Comparison of ENCODE assay signal across 13 mouse cellular contexts in the genomic region with DNA sequence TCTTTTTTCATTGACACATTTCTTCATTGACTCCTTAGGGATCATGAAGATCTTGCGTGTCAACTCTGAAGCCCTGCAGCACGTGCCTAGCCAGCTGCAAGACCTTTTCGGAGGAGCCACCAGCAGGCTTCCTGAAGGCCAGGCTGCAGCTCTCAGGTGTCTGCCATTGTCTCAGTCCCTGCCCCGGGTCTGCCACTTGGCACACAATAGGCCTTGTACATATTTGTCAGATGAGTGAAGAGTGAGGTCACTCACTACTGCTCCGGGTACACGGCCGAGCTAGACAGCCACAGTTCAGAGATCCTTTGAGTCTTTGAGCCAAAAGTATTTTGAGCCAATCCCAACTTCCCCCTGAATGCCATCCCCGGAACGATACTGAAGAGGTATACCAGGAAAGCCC. TPM values are rescaled to one million over a fixed set of nuclear protein-coding genes. Genes with fewer than 3 reads are reported as not detected.
A peak's percentile ranks its signal among the peaks of the same experiment; 100 is the strongest.
DNase-seq lines count a peak whose midpoint lies in the region; ATAC-seq and TF ChIP-seq lines count a peak whose summit lies in the region.
"Had no signal": no experiment of that assay in that cellular context is flagged by ENCODE, and none has a peak within 500 bp of the region (broad histone marks: within the 10 kb centered on the region; RNA-seq: fewer than 3 reads in every experiment).

No protein-coding gene starts in this region.

- H3K27ac ChIP-seq in lung, postnatal 0 days (ENCODE audit: low read length) = no peak overlapping the region
- peak overlapping the region; percentile 61 for H3K27ac ChIP-seq in embryonic facial prominence, embryonic 14.5 days (replicated peaks; ENCODE audit: low read depth, low read length)

- 38% methylated on average over 9 of the region's 9 CpGs for WGBS in lung, postnatal 0 days
- 28% methylated on average over 9 of the region's 9 CpGs for WGBS in embryonic facial prominence, embryonic 14.5 days

- no peak for TF ChIP-seq CTCF in lung, postnatal 0 days (IDR thresholded peaks at IDR 0.05)

- ATAC-seq in lung, postnatal 0 days = peak; percentile 42; the same call in 1 of the 2 replicates
- peak; percentile 9; the same call in 1 of the 2 replicates for ATAC-seq in embryonic facial prominence, embryonic 14.5 days (ENCODE audit: low read depth)
- ATAC-seq: intestine, postnatal 0 days had no signal

- intact Hi-C loops in left cerebral cortex, postnatal 36 days (cut with DNase I) = no loop called here

- TF ChIP-seq EP300 in lung, postnatal 0 days (IDR thresholded peaks at IDR 0.05) = no peak

- H3ac ChIP-seq in myocyte (ENCODE audit: control insufficient read depth, insufficient read length) = no peak overlapping the region

- no peak for DNase-seq in lung, postnatal 0 days (ENCODE audit: low spot score)
- DNase-seq in lung, postnatal 14 days = no peak
- DNase-seq in NIH3T3 (ENCODE audit: low read depth) = peak; percentile 48
- no peak for DNase-seq in embryonic facial prominence, embryonic 14.5 days (ENCODE audit: low spot score)
- no peak for DNase-seq in left cerebral cortex, postnatal 36 days (ENCODE audit: low spot score in 2 of 2)
- no peak for DNase-seq in right cerebral cortex, postnatal 25 days
- DNase-seq: cerebellum, postnatal 25 days; right cerebral cortex, adult 18-20 months had no signal

- H3K36me3 ChIP-seq in lung, postnatal 0 days (ENCODE audit: insufficient read depth, low read length) = no peaks in the 10 kb centered on the region
- H3K36me3 ChIP-seq in embryonic facial prominence, embryonic 14.5 days (ENCODE audit: control insufficient read depth, insufficient read depth, low read length) = no peaks in the 10 kb centered on the region
- no peaks in the 10 kb centered on the region for H3K36me3 ChIP-seq in myocyte (ENCODE audit: control insufficient read depth, insufficient read depth)
- H3K36me3 ChIP-seq: forebrain, embryonic 12.5 days had no signal

- H3K4me2 ChIP-seq in lung, postnatal 0 days (replicated peaks; ENCODE audit: low read depth, low read length) = no peak overlapping the region
- H3K4me2 ChIP-seq in embryonic facial prominence, embryonic 14.5 days (ENCODE audit: low read depth, low read length) = no peak overlapping the region
- H3K4me2 ChIP-seq in myocyte (ENCODE audit: low read depth) = peak overlapping the region; percentile 56
- H3K4me2 ChIP-seq: forebrain, embryonic 12.5 days had no signal

- no peaks in the 10 kb centered on the region for H3K27me3 ChIP-seq in lung, postnatal 0 days (replicated peaks; ENCODE audit: insufficient read depth, low read length)
- no peaks in the 10 kb centered on the region; the same call in 1 of the 2 replicates for H3K27me3 ChIP-seq in embryonic facial prominence, embryonic 14.5 days (replicated peaks; ENCODE audit: control insufficient read depth, insufficient read depth, low read length)
- H3K27me3 ChIP-seq in myocyte (ENCODE audit: control insufficient read depth, insufficient read depth, insufficient read length) = no peaks in the 10 kb centered on the region

- peaks cover 17% of the 10 kb centered on the region; the same call in 1 of the 2 replicates for H3K4me1 ChIP-seq in lung, postnatal 0 days (ENCODE audit: insufficient read depth, low read depth, low read length)
- peaks cover 28% of the 10 kb centered on the region for H3K4me1 ChIP-seq in embryonic facial prominence, embryonic 14.5 days (ENCODE audit: control insufficient read depth, insufficient read depth, low read length)

- H3K9ac ChIP-seq in lung, postnatal 0 days (replicated peaks; ENCODE audit: low read depth) = no peak overlapping the region
- H3K9ac ChIP-seq in embryonic facial prominence, embryonic 14.5 days (ENCODE audit: low read depth, low read length) = no peak overlapping the region
- H3K9ac ChIP-seq: forebrain, embryonic 12.5 days had no signal

- H3K9me3 ChIP-seq in lung, postnatal 0 days (ENCODE audit: low read length) = no peaks in the 10 kb centered on the region
- no peaks in the 10 kb centered on the region for H3K9me3 ChIP-seq in embryonic facial prominence, embryonic 14.5 days (ENCODE audit: control insufficient read depth, low read length)
- H3K9me3 ChIP-seq: forebrain, embryonic 12.5 days had no signal

- no peaks in the 10 kb centered on the region for H3K79me2 ChIP-seq in myocyte (ENCODE audit: control insufficient read depth, insufficient read depth)

- no peak for TF ChIP-seq POLR2A in myocyte (IDR thresholded peaks at IDR 0.05; ENCODE audit: insufficient read length, low read depth)

- H3K4me3 ChIP-seq in lung, postnatal 0 days (ENCODE audit: low read depth, low read length) = no peak overlapping the region
- no peak overlapping the region for H3K4me3 ChIP-seq in embryonic facial prominence, embryonic 14.5 days (ENCODE audit: low read depth, low read length)
- H3K4me3 ChIP-seq in myocyte = no peak overlapping the region
- H3K4me3 ChIP-seq: forebrain, embryonic 12.5 days had no signal

TF ChIP-seq in myocyte, 11 proteins besides CTCF, POLR2A, EP300 and RAD21:
- no peak for TF ChIP-seq POLR2AphosphoS2 (IDR thresholded peaks at IDR 0.05; ENCODE audit: insufficient read length, low read depth)
- TF ChIP-seq TCF12 (IDR thresholded peaks at IDR 0.05; ENCODE audit: insufficient read depth, poor library complexity, severe bottlenecking) = no peak
- no peak for TF ChIP-seq MAX (IDR thresholded peaks at IDR 0.05; ENCODE audit: low read depth)
- no peak for TF ChIP-seq CEBPB (IDR thresholded peaks at IDR 0.05; ENCODE audit: insufficient read depth, poor library complexity, severe bottlenecking)
- peak in 2 of 3 experiments; percentile 38 to 42 for TF ChIP-seq MYOD1 (IDR thresholded peaks at IDR 0.05; ENCODE audit: control insufficient read depth in 1 of 3, insufficient read length in 2 of 3, low read depth in 2 of 3)
- no peak for TF ChIP-seq REST (IDR thresholded peaks at IDR 0.05; ENCODE audit: insufficient read depth, insufficient read length)
- TF ChIP-seq E2F4 (IDR thresholded peaks at IDR 0.05; ENCODE audit: insufficient read depth) = no peak
- peak in 1 of 3 experiments; percentile 57 for TF ChIP-seq MYOG (IDR thresholded peaks at IDR 0.05; ENCODE audit: control insufficient read depth in 1 of 3, insufficient read depth in 1 of 3, insufficient read length in 2 of 3, low read depth in 2 of 3)
- TF ChIP-seq TCF3 (IDR thresholded peaks at IDR 0.05; ENCODE audit: insufficient read length, low read depth) = no peak
- peak; percentile 25 for TF ChIP-seq USF1 (IDR thresholded peaks at IDR 0.05; ENCODE audit: low read depth)
- no peak for TF ChIP-seq SRF (IDR thresholded peaks at IDR 0.05; ENCODE audit: control insufficient read depth, insufficient read length, low read depth)

RNA-seq across cellular contexts. Expression of a gene that starts 45.7 kb away (rescaled TPM):
- 0.57 and 0.94 TPM in 2 replicates for polyA plus RNA-seq in lung, postnatal 0 days (2015; fragmentation: Nextera tagmentation; extraction: Ambion mirVana)
- 0.57 and 0.67 TPM in 2 replicates for polyA plus RNA-seq in embryonic facial prominence, embryonic 14.5 days (2014; fragmentation: Nextera tagmentation; extraction: Ambion mirVana)
- polyA plus RNA-seq in myocyte (2012; fragmentation: generic; extraction: Trizol) = 5.2 TPM
- total RNA-seq in left cerebral cortex, postnatal 36 days (2021) = under 1 TPM; 0.48 to 0.79 TPM
- polyA plus RNA-seq: forebrain, embryonic 12.5 days; liver, embryonic 16.5 days; neural tube, embryonic 11.5 days had no signal
